Mouse (Mus musculus) lung, embryonic 14.5 days (tissue): ENCODE data around the gene Vwa7. TPM values are rescaled to one million over a fixed set of nuclear protein-coding genes. Genes with fewer than 3 reads are reported as not detected.

Source experiments
- ATAC-seq: fragments of 200-750 bp; cut with Nextera tagmentation; 2 replicates; pipeline ENCODE4 v1.8.0; 2017; ENCODE audit warnings: mild to moderate bottlenecking, moderate TSS enrichment, moderate library complexity; ENCODE audit not compliant: insufficient read depth
- DNase-seq: peaks from one replicate; pipeline ENCODE4 v3.0.0-alpha.2; 2015
- H3K27ac ChIP-seq: fragments of 300-500 bp; sonication (generic); 2 replicates; pipeline ENCODE4 v1.5.1; 2014; ENCODE audit warnings: low read depth, mild to moderate bottlenecking, moderate library complexity
- H3K27me3 ChIP-seq: fragments of 300-500 bp; sonication (generic); 2 replicates; pipeline ENCODE4 v1.6.1; 2014; ENCODE audit warnings: low read length, control low read depth; ENCODE audit not compliant: insufficient read depth
- H3K36me3 ChIP-seq: fragments of 300-500 bp; sonication (generic); 2 replicates; pipeline ENCODE4 v1.6.1; 2014; ENCODE audit warnings: control low read depth; ENCODE audit not compliant: insufficient read depth
- H3K4me1 ChIP-seq: fragments of 300-500 bp; sonication (generic); 2 replicates; pipeline ENCODE4 v1.6.1; 2014; ENCODE audit warnings: antibody characterized with exemption, control low read depth; ENCODE audit not compliant: insufficient read depth
- H3K4me2 ChIP-seq: fragments of 300-500 bp; sonication (generic); 2 replicates; pipeline ENCODE4 v1.6.1; 2014; ENCODE audit warnings: mild to moderate bottlenecking
- H3K4me3 ChIP-seq: fragments of 300-500 bp; sonication (generic); 2 replicates; pipeline ENCODE4 v1.5.1; 2014; ENCODE audit warnings: low read depth, low read length
- H3K9ac ChIP-seq: fragments of 300-500 bp; sonication (generic); 2 replicates; pipeline ENCODE4 v1.6.1; 2014
- H3K9me3 ChIP-seq: fragments of 300-500 bp; sonication (generic); 2 replicates; pipeline ENCODE4 v1.6.1; 2016; ENCODE audit warnings: low read depth, low read length, control low read depth
- CTCF ChIP-seq: IDR thresholded peaks from 2 replicates; pipeline ENCODE4 v1.5.1; 2016; ENCODE audit warnings: antibody characterized with exemption, low read depth
- WGBS: fragments of 180-500 bp; shearing (Covaris S2); extraction: QIAGEN DNeasy Blood & Tissue Kit; methylation state at CpG from one replicate; pipeline ENCODE4 v1.1.7; 2014; 5-methylcytosine and 5-hydroxymethylcytosine counted together
- polyA plus RNA-seq: library from polyadenylated mRNA; unstranded; fragments of >200 nt; fragmentation: Nextera tagmentation; extraction: Ambion mirVana; gene quantifications from 2 replicates; pipeline ENCODE4 v1.2.1, GENCODE M21; 2014

Gene Vwa7
- polyA plus RNA-seq, 1 experiment from 2014 or later: 0.47 TPM

DNA sequence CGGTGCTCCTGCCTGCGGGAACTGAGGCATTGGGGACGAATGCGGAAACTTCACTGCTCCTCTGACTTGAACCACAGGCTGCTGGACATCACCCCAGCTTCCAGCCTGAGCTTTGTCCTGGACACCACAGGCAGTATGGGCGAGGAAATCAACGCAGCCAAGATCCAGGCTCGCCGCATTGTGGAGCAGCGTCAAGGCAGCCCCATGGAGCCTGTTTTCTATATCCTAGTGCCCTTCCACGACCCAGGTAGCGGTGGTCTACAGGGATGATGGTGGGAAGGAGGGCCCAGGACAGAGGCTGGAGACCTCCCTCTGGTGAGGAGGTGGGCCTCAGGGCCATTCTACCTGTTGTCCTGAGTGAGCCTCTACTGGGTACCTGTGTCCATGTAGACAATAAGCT, 3.5 kb downstream of the Vwa7 start:
- no peak overlapping the region for H3K4me3 ChIP-seq
- H3K27me3 ChIP-seq: no peaks in the 10 kb centered on the region
- no peak overlapping the region for H3K27ac ChIP-seq
- DNase-seq (no peak), ATAC-seq (no peak)
- H3K9me3 ChIP-seq: no peaks in the 10 kb centered on the region
- 68% methylated on average over 11 of the region's 11 CpGs for WGBS
- no peak overlapping the region for H3K4me2 ChIP-seq
- peaks cover 26% of the 10 kb centered on the region for H3K36me3 ChIP-seq
- no peaks in the 10 kb centered on the region for H3K4me1 ChIP-seq
- TF ChIP-seq CTCF: no peak
- no peak overlapping the region for H3K9ac ChIP-seq

- Histone ChIP-seq H3K4me2 (no peak overlapping the region), H3K9ac (no peak overlapping the region), H3K27ac (no peak overlapping the region), H3K27me3 (no peaks in the 10 kb centered on the region), H3K9me3 (no peaks in the 10 kb centered on the region), H3K36me3 (peaks cover 20% of the 10 kb centered on the region), H3K4me1 (no peaks in the 10 kb centered on the region), H3K4me3 (no peak overlapping the region)
- TF ChIP-seq CTCF: no peak
- WGBS: 85% methylated on average over 8 of the region's 8 CpGs
- DNase-seq (no peak), ATAC-seq (no peak)
Measured at GRCm38 (mm10) chr17:35020551-35020950, 4.2 kb downstream of the Vwa7 start.

DNA sequence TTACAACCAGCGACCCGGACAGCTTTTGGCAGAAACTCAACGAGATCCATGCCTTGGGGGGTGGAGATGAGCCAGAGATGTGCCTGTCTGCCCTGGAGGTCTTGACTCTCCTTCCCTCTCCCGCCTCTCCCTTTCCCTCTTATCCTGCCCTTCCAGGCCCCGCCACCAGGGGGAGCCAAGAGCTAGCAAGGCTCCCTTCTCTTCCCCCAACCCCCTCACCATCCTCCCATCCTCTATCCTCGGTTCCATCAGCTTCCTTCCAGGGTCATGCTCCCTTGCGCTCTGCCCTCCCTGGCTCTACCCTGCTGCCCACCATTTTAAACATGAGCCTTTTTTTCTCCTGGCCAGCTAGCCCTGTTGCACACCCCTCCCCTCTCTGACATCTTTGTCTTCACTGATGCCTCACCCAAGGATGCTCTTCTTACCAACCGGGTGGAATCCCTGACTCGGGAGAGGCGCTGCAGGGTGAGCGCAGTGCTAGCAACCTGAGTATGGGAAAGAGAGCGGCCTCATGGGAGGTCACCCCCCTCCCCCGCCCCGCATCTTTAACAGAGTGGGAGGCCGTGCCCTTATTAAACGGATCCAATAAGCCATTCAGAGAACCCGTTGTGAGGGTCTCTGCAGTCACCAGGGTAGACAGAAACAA, 4.9 kb downstream of the Vwa7 start:
- no peak overlapping the region for H3K27ac ChIP-seq
- no peaks in the 10 kb centered on the region for H3K27me3 ChIP-seq
- peaks cover 4% of the 10 kb centered on the region; the same call in 1 of the 2 replicates for H3K4me1 ChIP-seq
- H3K9me3 ChIP-seq: no peaks in the 10 kb centered on the region
- ATAC-seq: peak; percentile 57
- 8% methylated on average over 17 of the region's 17 CpGs for WGBS
- H3K36me3 ChIP-seq: peaks cover 13% of the 10 kb centered on the region
- peak; percentile 90 for DNase-seq
- H3K9ac ChIP-seq: no peak overlapping the region
- TF ChIP-seq CTCF: peak; percentile 100
- peak overlapping the region; percentile 33 for H3K4me2 ChIP-seq
- H3K4me3 ChIP-seq: no peak overlapping the region

DNA sequence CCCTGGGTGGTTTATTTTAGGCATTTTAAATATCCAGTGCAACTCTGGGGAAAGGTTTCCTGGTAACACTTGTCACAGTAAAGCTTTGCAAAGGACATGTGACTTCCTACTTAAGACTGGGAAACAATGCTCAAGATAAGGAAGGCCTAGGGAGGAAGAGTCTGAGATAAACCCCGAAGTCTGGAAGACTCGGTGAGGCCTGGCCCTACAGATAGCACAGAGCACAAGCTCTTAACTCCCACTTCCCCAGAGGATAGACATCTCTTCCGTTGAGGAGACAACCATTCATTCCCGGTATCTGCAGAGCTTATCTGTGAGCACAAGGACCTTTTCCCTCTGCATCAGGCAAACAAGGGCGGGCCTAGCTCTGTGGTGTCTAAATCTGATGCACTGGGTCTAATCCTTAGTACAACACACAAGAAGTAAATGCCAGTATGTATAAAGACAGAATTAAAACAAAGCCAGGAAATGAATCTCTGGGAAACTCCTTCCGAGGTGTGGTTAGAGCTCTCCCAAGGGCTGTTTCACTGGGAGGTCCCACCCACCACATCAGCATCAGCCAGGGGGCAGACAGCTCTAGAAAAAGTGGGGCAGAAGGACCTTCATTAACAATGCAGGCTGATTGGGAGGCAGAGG, 5.6 kb downstream of the Vwa7 start:
- no peak overlapping the region for H3K27ac ChIP-seq
- DNase-seq (peak; percentile 26), ATAC-seq (peak; percentile 23; the same call in 1 of the 2 replicates)
- no peaks in the 10 kb centered on the region for H3K27me3 ChIP-seq
- 30% methylated on average over 6 of the region's 6 CpGs for WGBS
- H3K4me1 ChIP-seq: peaks cover 4% of the 10 kb centered on the region; the same call in 1 of the 2 replicates
- TF ChIP-seq CTCF: no peak
- H3K9me3 ChIP-seq: no peaks in the 10 kb centered on the region
- peaks cover 8% of the 10 kb centered on the region; the same call in 1 of the 2 replicates for H3K36me3 ChIP-seq
- H3K4me3 ChIP-seq: no peak overlapping the region
- no peak overlapping the region for H3K9ac ChIP-seq
- no peak overlapping the region for H3K4me2 ChIP-seq

DNA sequence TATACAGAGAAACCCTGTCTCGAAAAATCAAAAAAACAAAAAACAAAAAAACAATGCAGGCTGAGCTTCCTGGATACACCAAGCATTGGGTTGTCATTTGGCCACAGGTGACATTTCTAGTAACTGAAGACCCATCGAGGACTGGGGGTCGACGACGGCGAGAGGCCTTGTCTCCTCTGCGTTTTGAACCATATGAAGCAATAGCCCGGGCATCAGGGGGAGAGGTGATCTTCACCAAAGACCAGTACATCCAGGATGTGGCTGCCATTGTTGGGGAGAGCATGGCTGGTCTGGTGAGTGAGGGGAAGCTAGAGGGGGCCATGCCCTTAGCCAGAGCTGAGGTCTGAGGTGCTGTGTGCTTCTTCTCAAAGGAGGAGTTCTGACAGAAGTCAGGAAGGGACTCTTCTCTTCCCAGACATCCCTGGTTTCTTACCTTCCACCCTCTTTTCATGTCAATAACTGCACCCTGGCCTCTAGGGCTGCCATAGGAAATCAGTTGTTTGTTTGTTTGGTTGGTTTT, 6.2 kb downstream of the Vwa7 start:
- no peak overlapping the region for H3K4me2 ChIP-seq
- DNase-seq: no peak
- no peaks in the 10 kb centered on the region for H3K27me3 ChIP-seq
- H3K27ac ChIP-seq: no peak overlapping the region
- H3K36me3 ChIP-seq: 0 out of 2 replicates have a peak, but pooled peaks cover 2% of the 10 kb centered on the region
- ATAC-seq: no peak
- no peak overlapping the region for H3K4me3 ChIP-seq
- H3K9ac ChIP-seq: no peak overlapping the region
- no peak for TF ChIP-seq CTCF
- peaks cover 4% of the 10 kb centered on the region; the same call in 1 of the 2 replicates for H3K4me1 ChIP-seq
- H3K9me3 ChIP-seq: no peaks in the 10 kb centered on the region
- WGBS: 90% methylated on average over 8 of the region's 8 CpGs

- no peaks in the 10 kb centered on the region for H3K9me3 ChIP-seq
- TF ChIP-seq CTCF: no peak
- no peak overlapping the region for H3K9ac ChIP-seq
- 73% methylated on average over 5 of the region's 5 CpGs for WGBS
- H3K27me3 ChIP-seq: no peaks in the 10 kb centered on the region
- H3K4me2 ChIP-seq: no peak overlapping the region
- peaks cover 4% of the 10 kb centered on the region; the same call in 1 of the 2 replicates for H3K4me1 ChIP-seq
- no peak overlapping the region for H3K4me3 ChIP-seq
- ATAC-seq: no peak
- no peaks in the 10 kb centered on the region for H3K36me3 ChIP-seq
- no peak overlapping the region for H3K27ac ChIP-seq
- DNase-seq: no peak
Measured at GRCm38 (mm10) chr17:35023221-35023620, 6.8 kb downstream of the Vwa7 start.

GRCm38 (mm10) chr17:35023756-35024155, 7.4 kb downstream of the Vwa7 start:
- Histone ChIP-seq H3K27me3 (no peaks in the 10 kb centered on the region), H3K4me3 (no peak overlapping the region), H3K9me3 (no peaks in the 10 kb centered on the region), H3K4me2 (no peak overlapping the region), H3K4me1 (peaks cover 4% of the 10 kb centered on the region; the same call in 1 of the 2 replicates), H3K27ac (no peak overlapping the region), H3K36me3 (no peaks in the 10 kb centered on the region), H3K9ac (no peak overlapping the region)
- ATAC-seq (no peak), DNase-seq (no peak)
- 68% methylated on average over 4 of the region's 4 CpGs for WGBS
- no peak for TF ChIP-seq CTCF
